Mouse (Mus musculus) Patski (cell line): Measurements from ENCODE around the gene Polr2b. TPM values are rescaled to one million over a fixed set of nuclear protein-coding genes. Genes with fewer than 3 reads are reported as not detected.

Experiments
- ATAC-seq: fragments of 100-300 bp; one replicate; pipeline ENCODE4 v1.8.0; 2021
- CTCF ChIA-PET: fragments of 350-600 bp; sonication (Branson Sonifier 250); formaldehyde crosslinking; loops from one replicate; lab custom pipeline; 2022; ENCODE audit warnings: inconsistent platforms; lab: Charles Lee
- POLR2A ChIA-PET: fragments of 350-600 bp; sonication (Branson Sonifier 250); formaldehyde crosslinking; loops from one replicate; lab custom pipeline; 2022; ENCODE audit warnings: antibody characterized with exemption, inconsistent platforms; lab: Charles Lee
- DNase-seq: peaks from one replicate; pipeline ENCODE4 v3.0.0-alpha.2; 2011; ENCODE audit warnings: low read depth, low spot score
- H3K27me3 ChIP-seq: fragments of 371-371 bp; one replicate; pipeline ENCODE4 v1.5.1; 2021
- CTCF ChIP-seq: fragments of 100-300 bp; IDR thresholded peaks from one replicate; pipeline ENCODE4 v1.5.1; 2021
- in situ Hi-C: fragments of 300-500 bp; cut with MboI; formaldehyde crosslinking; loops from 3 replicates; pipeline ENCODE4 v1.11.1; 2018; ENCODE audit warnings: low pct_unique_long_range_greater_than_20kb, mixed read lengths
- polyA plus RNA-seq: library from polyadenylated mRNA; unstranded; gene quantifications from one replicate; pipeline ENCODE4 v1.2.3, GENCODE M21; 2021

The Polr2b gene
- polyA plus RNA-seq, 1 experiment from 2014 or later, result 75.3 TPM

DNA sequence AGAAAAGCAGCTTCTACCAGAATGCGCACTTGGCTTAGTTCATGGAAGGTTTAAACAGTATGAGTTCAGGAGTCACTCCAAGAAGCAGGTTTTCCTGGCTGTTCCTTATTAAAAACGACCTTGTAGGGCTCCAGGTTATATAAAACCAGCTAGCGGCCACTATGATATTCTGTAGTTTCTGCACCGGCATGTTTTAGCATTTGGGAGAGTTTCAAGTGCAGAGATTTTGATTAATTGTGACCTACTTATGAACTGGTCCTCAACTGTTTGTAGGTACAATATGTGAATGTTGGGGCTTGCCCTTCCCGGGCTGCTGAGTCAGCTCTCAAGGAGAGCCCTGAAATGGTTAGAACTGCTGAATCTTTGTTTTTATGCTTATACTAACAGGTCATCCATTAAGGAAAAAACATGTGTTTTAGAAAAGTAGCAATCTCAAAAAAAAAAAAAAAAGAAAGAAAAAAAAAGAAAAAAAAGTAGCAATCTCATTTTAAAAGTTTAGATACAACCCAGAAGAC, 60.5 kb downstream of the Polr2b start:
- no peak for TF ChIP-seq CTCF
- no peak for DNase-seq
- ATAC-seq, result no peak
- CTCF ChIA-PET, result interaction anchor here (1.0 to 11.7 kb wide), 5 partner anchors 8 to 32 kb away, joined by 3 to 94 read pairs (median 9); no protein-coding TSS in a partner anchor
- H3K27me3 ChIP-seq, result no peaks in the 10 kb centered on the region
- POLR2A ChIA-PET, result interaction anchor here (0.6 to 1.0 kb wide), 3 partner anchors 10 to 205 kb away, joined by 5 to 6 read pairs (median 5); no protein-coding TSS in a partner anchor
- in situ Hi-C loops, result no loop called here

- ATAC-seq, result no peak
- POLR2A ChIA-PET, result interaction anchor here (0.8 to 1.9 kb wide), 6 partner anchors 9 to 34 kb away, joined by 3 to 10 read pairs (median 3); no protein-coding TSS in a partner anchor
- no peak for TF ChIP-seq CTCF
- no peaks in the 10 kb centered on the region for H3K27me3 ChIP-seq
- CTCF ChIA-PET, result interaction anchor here (1.1 to 11.7 kb wide), 4 partner anchors 10 to 22 kb away, joined by 3 to 94 read pairs (median 32); no protein-coding TSS in a partner anchor
- in situ Hi-C loops, result no loop called here
- DNase-seq, result no peak
These were observed 62.3 kb downstream of the Polr2b start for GRCm38 (mm10) chr5:77372242-77372641.

GRCm38 (mm10) chr5:77372778-77373177, 62.8 kb downstream of the Polr2b start:
- in situ Hi-C loops, result no loop called here
- peak; percentile 100 for DNase-seq

DNA sequence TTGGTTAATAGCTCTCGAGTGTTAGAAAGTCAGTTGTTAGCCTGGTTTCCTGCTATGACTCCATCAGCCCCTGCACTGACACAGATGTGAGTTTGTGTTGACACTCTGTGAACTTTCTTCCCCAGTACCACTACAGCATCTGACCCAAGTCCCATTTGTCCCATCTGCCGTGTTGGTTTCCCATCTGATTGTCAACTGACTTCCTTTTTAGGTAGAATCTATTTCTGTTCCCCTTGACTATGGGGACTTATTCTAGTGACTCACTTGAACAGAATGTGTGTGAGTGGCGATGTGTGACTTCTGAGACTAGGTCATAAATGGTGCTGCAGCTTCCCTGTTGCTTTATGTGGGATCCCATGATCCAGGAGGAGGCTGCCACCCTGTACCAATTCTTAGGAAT, 65.0 kb downstream of the Polr2b start:
- ATAC-seq (peak; percentile 75), DNase-seq (peak; percentile 71)
- in situ Hi-C loops, result no loop called here
- no peak for TF ChIP-seq CTCF
- no peaks in the 10 kb centered on the region for H3K27me3 ChIP-seq
- ChIA-PET POLR2A (interaction anchor here (1.1 kb wide), 1 partner anchor 20 kb away, joined by 4 read pairs; no protein-coding TSS in a partner anchor), CTCF (interaction anchor here (1.1 to 5.9 kb wide), 8 partner anchors 11 to 34 kb away, joined by 3 to 43 read pairs (median 4); no protein-coding TSS in a partner anchor)

More at GRCm38 (mm10) chr5:77372778-77373177, 62.8 kb downstream of the Polr2b start:
- TF ChIP-seq CTCF, result no peak
- no peaks in the 10 kb centered on the region for H3K27me3 ChIP-seq
- ATAC-seq, result peak; percentile 85
- ChIA-PET POLR2A (interaction anchor here (0.8 to 1.9 kb wide), 7 partner anchors 8 to 33 kb away, joined by 3 to 10 read pairs (median 3); no protein-coding TSS in a partner anchor), CTCF (interaction anchor here (1.1 to 11.7 kb wide), 4 partner anchors 10 to 22 kb away, joined by 3 to 94 read pairs (median 32); no protein-coding TSS in a partner anchor)

- no peak for TF ChIP-seq CTCF
- in situ Hi-C loops, result no loop called here
- ATAC-seq, result peak; percentile 60
- POLR2A ChIA-PET, result interaction anchor here (1.1 kb wide), 1 partner anchor 21 kb away, joined by 4 read pairs; no protein-coding TSS in a partner anchor
- CTCF ChIA-PET, result interaction anchor here (0.8 to 5.9 kb wide), 9 partner anchors 9 to 30 kb away, joined by 3 to 43 read pairs (median 4); no protein-coding TSS in a partner anchor
- H3K27me3 ChIP-seq, result no peaks in the 10 kb centered on the region
- DNase-seq, result no peak
These were observed 65.6 kb downstream of the Polr2b start for GRCm38 (mm10) chr5:77375546-77375945.

DNA sequence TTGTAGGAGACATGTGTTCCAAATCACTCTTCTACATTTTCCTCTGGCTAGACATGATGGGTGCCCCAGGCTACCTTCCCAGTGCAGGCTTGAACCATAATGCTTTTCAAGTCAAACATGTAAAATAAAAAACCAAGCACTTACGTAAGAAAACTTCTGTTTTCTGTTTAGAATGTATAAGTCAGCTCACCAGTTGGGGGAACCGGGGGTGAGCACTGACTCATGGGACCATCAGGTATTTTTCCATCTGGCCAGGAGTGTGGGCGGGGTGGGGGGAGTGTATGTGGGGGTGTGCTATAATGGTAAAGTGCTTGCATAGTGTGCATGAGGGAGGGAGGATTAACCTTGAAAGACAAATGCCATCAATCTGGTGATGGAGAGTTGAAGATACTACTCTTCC, 68.1 kb downstream of the Polr2b start:
- POLR2A ChIA-PET, result interaction anchor here (2.9 kb wide), 1 partner anchor 23 kb away, joined by 11 read pairs; no protein-coding TSS in a partner anchor
- CTCF ChIA-PET, result interaction anchor here (1.3 to 9.7 kb wide), 3 partner anchors 10 to 23 kb away, joined by 3 to 94 read pairs (median 10); no protein-coding TSS in a partner anchor
- in situ Hi-C loops, result no loop called here
- no peak for TF ChIP-seq CTCF
- no peak for ATAC-seq
- DNase-seq, result no peak
- H3K27me3 ChIP-seq, result no peaks in the 10 kb centered on the region

- ATAC-seq (no peak), DNase-seq (no peak)
- POLR2A ChIA-PET, result interaction anchor here (0.6 to 2.9 kb wide), 5 partner anchors 9 to 70 kb away, joined by 3 to 11 read pairs (median 5); partner anchors contain the start of genes Noa1 and Polr2b
- no peaks in the 10 kb centered on the region for H3K27me3 ChIP-seq
- in situ Hi-C loops, result no loop called here
- no peak for TF ChIP-seq CTCF
- CTCF ChIA-PET, result interaction anchor here (1.3 to 9.7 kb wide), 4 partner anchors 11 to 29 kb away, joined by 3 to 94 read pairs (median 8); no protein-coding TSS in a partner anchor
These were observed 69.6 kb downstream of the Polr2b start for GRCm38 (mm10) chr5:77379434-77380135.

DNA sequence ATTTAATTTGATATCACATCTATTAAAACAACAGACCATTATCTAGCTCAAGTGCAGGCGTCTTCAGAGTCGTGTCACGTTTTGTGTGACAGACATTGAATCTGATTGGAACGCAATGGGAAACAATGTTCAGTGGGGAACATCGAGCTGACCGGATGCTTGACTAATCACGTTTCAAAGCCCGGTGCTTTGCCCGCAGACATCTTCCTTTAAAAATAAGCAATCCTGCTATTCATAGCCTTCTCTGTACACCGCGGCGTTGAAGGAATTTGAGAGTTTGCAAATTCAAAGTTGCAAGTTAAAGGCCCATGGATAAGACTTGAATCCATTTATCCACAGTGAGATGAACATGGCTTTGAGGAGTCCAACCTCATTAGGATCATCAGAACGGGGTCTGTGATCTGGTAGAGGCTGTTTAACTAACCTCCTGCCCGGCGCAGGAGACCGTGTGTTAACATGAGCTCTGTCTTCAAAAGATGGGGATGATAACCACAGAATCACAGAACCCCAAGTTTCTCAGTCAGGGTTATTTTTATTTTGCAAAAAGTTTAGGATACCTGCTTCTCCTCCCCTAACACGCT, 70.5 kb downstream of the Polr2b start:
- TF ChIP-seq CTCF, result no peak
- ATAC-seq (no peak), DNase-seq (no peak)
- CTCF ChIA-PET, result interaction anchor here (2.0 to 9.7 kb wide), 3 partner anchors 12 to 30 kb away, joined by 5 to 94 read pairs (median 10); no protein-coding TSS in a partner anchor
- POLR2A ChIA-PET, result interaction anchor here (0.6 to 2.9 kb wide), 7 partner anchors 10 to 71 kb away, joined by 3 to 11 read pairs (median 8); partner anchors contain the start of genes Noa1 and Polr2b
- in situ Hi-C loops, result no loop called here
- no peaks in the 10 kb centered on the region for H3K27me3 ChIP-seq

DNA sequence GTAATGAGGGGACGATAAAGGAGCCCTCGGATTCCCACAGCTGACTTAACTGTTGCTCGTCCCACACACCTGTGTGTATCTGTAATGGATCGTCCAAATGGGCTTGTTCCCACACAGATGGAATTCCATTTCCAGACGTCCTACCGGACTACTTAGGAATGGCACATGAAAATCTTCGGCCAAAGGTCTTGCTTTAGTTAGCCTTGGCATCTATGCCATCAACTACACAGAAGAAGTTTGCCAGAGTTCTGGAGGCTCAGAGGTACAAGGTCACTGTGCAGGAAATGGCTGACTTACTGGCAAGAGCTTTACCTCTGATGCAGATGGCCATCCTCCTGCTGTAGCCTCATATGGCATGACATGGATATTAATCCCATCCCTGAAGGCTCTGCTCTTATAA, 71.3 kb downstream of the Polr2b start:
- ChIA-PET CTCF (interaction anchor here (1.9 to 9.7 kb wide), 3 partner anchors 13 to 31 kb away, joined by 5 to 94 read pairs (median 7); no protein-coding TSS in a partner anchor), POLR2A (interaction anchor here (0.6 to 2.2 kb wide), 2 partner anchors 8 to 24 kb away, joined by 3 to 11 read pairs; no protein-coding TSS in a partner anchor)
- H3K27me3 ChIP-seq, result no peaks in the 10 kb centered on the region
- peak; percentile 22 for TF ChIP-seq CTCF
- no peak for ATAC-seq
- in situ Hi-C loops, result no loop called here
- no peak for DNase-seq
